Mouse (Mus musculus) kidney, postnatal 10 days (tissue): ENCODE measurements around the gene Wdr17.
A peak's percentile ranks its signal among the peaks of the same experiment; 100 is the strongest.
"Not testable (repeated sequence)": the region's sequence is repeated elsewhere in the genome, so short reads cannot be mapped to it uniquely, and the experiment has no call there.

Experiments
- DNase-seq: peaks from one replicate; pipeline ENCODE4 v3.0.0; 2021; ENCODE audit warnings: mixed read lengths

Wdr17 gene

DNA sequence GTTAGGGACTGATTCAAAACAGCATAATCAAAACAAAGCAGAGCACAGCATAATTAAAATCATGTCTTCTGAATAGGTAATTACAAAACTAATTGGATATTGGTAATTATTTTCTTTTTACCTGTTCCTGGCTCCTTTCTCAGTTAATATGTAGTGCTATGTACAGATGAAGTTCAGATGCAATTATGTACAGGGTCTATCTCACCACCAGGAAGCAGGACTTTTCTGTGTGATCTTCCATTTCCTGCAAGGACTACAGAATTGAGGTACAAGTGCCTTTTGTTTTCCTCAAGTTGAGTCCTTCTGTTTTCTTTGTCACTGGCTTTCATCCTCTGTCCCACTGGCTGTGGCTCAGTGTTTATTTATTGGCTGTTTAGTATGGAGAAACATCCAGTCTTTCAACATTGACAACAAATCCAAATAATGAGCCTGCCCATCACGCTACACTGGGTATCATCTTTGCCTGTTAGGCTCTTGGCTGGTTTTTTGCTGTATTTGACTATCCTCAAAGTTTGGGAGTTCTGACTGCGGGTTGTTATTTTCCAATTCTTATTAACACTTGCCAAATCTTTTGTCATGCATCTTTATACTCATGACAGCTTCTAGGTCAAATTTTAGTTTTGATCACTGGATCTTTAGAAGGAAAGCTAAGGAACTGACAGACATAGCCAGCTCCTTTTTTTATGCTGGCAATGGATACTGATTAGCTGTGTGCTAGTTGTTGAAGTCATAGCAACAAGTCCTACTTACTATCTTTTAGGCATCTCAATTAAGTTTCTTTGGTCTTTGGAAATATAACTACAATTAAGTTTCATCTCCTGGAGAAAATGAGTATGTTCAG lies 94.9 kb downstream of the Wdr17 start:
- no peak for DNase-seq

DNA sequence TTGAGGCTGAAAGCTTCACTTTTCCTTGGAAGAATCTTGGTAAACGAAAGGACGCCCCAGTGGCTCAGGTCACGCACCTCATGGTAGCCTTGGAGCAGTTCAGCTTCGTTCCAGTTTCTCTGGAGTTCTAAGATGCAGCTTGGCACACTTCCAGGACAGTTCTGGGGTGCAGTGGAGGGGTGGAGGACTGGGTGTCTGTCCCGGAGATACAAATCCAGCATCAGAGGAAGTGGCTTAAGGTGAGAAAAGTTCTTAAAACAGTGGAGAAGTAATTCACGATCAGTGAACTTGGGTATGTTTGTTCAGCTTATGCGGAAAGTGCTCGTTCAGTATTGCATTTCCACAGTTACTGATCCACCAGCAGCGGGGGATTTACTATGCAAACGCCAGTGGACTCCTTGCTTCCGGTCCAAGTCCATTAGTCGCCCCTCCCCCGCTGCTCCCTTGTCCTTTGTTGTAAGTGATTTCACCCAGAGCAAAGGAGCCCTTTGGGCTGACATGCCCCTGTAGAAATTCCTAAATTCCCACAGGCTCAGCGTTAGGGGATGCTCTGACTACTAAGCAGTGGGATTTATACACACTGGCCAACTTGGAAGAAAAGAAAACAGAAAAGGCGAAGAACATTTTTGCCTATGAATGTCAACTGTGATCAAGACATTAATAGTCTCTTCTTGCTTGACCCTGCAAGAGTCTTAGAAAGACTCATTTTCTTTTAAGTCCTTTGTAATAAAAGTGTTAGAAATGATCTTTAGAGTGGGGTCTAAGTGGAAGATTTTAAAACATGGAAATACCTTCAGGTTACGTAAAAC lies 106.6 kb downstream of the Wdr17 start:
- DNase-seq, result peak; percentile 88

DNA sequence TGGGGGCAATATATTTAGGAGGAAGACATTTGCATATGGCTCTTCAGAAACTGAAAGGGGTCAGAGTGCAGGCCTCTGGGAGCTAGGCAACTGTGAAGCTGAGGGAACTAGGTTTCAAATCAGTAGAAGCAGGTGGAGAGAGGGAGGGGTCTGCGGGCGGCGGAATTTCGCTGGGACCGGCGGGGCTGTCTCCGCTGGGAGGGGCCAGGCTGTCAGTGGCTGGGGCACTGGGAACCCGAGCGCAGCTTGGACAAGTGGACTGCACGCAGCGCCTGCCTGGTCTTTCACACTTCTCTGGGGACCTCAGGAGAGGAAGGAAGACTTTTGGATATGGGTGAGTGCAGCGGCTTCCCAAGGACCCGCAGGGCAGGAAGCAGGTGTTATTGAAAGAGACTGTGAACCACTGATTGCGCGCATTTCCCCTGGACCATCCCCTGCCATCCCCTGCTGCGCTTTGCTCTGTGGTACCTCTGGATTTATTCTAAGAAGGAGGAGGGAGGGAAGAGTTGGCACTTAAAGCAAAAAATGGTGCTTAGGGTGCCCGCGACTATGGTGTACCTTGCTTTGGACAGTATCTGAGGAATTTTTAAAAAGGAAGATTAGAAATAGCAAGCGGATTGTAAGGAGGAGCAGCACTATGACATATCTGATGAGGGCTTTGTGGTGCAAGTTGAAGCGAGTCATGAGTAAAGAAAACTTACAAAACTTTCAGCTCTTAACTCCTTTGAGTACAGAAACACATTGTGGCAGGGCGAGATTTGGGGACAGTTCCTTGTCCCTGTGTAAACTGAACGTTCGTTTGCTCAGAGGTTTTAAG lies 107.5 kb downstream of the Wdr17 start:
- DNase-seq, result peak; percentile 71

DNA sequence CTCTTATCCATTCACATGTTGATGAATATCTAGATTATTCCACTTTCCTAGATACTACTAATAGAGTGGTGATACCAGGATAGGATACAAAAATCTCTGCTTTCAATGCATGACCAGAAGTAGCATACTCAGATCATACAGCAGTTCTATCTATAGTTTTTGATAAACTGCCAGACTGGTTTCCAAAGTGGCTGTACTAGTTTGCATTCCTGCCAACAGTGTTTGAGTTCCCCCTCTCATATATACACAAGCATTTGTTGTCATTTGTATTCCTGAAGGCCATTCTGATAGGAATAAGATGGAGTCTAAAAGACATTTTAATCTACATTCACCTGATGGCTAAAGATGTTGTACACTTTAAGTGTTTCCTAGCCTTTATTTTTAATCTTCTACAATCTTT lies 110.0 kb downstream of the Wdr17 start:
- no peak for DNase-seq

DNA sequence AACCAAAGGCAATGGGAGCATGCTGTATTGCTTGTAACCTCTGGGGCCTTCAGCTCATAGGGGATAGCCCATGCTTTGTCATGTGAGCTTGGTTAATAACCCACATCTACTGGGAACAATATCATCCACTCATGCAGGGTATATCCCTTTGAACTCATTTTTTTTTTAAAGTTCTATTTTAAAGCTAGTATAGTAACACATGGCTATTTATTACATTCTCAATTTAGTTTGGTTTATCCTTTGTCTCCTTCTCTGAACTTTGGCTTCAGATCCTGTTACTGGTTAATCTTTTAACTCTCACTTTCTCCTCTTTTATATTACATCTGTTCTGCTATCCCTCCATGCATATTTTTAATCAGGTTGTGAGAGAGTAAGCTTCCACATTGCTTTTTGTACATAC lies 110.7 kb downstream of the Wdr17 start:
- DNase-seq, result no peak

DNA sequence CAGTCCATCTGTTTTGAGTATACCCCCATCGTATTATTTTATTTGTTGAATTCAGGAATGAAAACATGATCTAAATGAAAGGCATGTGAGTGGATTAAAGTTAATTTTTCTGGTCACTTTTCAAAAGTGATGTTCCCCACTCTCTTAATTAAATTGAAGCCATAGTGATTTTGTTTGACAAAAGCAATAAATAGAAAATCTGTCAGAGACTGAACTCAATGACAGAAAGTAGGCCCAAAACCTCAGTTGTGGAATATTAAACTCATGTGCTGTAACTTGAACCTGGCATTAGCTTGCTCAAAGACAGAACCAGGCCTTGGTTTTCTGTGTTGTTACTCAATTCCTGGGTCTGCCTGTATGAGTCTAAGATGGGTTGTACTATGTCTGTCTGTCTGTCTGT lies 129.3 kb downstream of the Wdr17 start:
- no peak for DNase-seq

DNA sequence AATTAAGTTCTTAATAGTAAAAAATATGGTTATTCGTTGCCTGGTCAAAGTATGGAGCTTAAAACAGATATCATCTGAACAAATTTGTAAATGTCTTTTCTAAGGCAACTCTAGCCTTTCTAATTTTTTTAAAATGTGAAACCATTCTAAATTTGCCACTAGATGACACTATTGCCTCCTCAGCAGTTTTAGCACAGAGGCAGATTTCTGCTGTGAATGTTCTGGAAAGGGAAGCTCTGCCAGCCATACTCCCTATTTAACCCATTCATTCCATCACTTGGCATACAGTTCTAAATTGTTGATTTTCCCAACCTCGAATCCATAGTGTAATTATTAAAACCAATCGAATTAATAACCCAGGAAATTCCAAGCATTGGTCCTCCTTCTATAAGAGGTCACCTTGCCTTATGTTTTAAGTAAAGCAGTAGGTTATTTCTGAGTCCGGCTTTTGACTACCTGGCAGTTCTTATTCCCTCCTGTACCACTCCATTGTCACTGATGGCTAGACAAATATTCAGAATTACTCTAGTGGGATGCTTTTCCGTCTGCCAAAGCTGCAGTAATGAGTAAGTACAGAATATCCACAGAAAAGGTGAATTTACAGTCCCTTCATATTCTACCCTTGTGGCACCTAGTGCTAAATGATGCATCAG lies 150.2 kb downstream of the Wdr17 start:
- DNase-seq, result no peak

DNA sequence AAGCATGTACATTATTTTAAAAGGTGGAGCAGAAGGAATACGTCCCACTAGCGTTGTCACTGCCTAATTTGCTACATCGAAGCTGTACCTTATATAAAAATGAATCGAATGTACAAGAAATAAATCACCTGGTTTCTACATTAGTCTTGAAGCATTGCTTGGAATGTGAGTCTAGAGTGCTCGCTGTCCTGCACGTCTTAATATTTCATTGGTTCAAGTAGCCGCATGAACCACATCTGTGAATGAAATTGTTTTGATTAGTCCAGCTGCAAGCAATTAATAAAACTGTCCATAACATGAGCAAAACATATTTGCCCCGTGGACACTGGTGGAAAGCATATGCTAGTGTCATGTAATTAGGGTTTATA lies 162.3 kb downstream of the Wdr17 start:
- no peak for DNase-seq

DNA sequence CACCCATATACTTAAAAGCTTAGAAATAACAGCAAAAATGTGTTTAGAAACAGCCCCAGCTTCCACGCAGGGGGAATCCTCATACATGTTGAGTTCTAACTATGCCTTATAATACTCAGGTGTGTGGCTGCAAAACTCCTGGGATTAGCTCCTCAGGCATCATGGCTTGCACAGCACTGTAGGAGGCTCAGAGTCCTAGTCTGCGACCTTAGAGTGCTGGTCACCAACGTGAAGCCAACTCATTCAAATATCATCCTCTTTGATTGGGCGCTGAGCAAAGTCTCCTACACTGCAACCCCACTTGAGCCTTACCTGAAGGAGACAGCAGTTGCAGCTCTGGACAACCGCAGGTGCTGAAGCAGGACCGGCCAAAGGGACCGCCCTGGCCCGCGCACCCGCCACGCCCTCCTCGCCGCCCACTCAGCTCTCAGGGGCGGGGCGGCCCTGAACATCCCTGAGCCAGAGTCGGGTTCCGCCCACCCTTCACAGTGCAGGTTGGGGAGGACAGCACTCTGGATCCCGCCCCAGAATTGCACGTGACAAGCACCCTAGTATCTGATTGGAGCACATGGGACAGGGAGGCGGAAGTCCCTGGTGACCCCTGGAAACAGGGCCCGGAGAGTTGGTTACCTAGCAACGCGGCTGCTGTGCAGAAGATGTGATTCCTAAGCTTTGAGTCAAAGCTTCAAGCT lies 162.9 kb downstream of the Wdr17 start:
- DNase-seq, result peak; percentile 89

DNA sequence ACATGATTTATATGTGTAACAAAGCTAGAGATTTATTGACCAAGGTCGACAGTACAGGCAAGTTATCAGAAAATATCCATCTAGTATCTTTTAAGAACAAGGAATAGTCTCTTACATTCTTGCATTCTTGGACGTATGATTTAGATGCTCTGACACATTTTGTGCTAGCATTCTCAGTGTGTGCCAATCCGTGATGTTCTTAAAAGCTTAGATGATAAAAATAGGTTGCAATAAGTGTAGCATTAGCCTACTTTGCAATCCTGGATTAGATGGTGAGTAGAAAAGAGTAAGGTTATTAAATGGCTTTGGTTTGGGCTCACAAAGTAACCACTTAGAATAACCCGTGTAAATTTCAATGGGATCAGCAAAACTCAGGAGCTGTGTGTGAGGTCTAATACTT lies 168.5 kb downstream of the Wdr17 start:
- no peak for DNase-seq

DNA sequence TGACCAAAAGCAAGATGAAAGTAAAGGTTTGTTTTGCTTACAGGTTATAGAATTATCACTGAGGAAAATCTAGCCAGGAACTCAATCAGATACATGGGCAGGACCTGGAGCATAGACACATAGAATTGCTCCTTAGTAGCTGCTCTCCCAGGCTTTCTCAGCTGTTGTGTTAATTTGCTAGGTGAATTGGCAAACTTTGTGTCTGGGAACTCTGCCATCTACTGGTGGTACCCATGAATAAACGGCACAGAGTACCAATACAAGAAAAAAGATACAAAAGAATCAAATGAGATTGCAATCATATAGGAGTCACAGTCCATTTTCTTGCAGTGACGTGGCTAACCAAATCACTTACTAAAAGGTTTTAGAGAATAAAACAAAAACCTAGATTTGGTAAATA lies 181.2 kb downstream of the Wdr17 start:
- DNase-seq, result peak; percentile 7

DNA sequence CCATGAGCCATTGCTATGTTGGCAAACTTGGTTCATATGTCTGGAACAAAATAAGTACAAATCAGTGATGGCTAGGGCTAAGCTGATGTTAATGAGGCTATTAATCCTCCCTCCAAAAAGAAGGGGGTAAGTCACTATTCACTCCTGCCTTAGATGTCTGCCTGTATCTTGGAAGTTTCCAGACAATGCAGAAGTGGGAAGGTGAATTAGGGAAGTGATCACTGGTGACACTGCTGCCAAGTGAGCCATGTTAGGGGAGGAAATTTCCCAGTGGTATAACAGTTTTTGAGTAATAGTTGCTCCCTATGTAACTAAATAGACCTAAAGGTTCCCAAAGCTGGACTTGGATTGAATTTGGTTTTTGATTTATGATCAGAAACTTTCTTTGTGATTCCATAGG lies 215.2 kb downstream of the Wdr17 start:
- no peak for DNase-seq

DNA sequence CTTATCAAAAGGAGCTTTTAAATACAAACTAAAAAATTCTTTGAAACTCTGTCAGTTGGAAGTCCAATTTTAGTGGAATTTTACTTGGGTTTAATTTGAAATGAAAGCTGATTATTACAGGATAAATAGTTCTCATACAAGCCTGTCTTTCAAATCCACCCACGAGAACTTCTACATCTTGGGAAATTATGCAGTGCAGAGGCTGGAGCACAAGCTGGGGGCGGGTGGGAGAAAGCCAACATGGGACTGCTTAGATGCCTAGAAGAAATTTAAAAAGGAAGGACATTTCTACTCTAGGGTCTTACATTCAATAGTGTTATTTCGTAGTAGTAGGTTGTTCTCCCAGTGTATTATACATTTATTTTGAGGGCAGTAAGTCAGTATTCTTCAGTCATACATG lies 219.2 kb downstream of the Wdr17 start:
- no peak for DNase-seq

DNA sequence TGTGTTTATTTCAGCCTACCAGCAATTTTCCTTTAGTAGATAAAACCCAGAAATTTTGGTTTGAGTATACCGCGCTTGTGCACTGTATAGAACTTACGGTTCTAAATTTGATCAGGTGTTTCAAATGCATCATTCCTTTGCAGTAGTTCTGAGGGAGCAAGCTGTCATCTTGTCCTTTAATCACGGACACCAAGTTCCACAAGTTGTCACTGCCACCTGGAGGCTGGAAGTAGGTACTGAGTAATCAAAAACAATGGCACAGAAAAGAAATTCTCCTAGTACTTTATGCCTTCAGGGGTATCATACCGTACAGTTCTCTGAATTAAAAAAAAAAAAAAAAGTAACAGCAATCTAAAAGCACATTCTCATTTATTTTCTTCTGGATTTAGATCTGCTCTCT lies 226.3 kb downstream of the Wdr17 start:
- DNase-seq, result peak; percentile 68

DNA sequence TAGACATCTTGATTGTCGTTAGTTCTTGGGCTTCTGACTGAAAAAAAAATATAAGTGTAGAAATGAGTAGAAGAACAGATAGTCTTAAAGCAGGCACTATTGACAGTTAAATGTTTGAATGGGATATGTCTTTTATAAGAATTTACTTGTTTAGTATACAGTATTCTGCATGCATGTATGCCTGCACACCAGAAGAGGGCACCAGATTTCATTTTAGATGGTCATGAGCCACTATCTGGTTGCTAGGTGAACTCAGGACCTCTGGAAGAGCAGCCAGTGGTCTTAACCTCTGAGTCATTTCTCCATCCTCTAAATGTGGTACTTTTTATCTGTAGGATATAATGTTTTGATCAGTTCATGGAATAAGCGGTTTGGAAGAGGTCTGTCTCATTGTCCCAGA lies 227.3 kb downstream of the Wdr17 start:
- DNase-seq, result no peak

DNA sequence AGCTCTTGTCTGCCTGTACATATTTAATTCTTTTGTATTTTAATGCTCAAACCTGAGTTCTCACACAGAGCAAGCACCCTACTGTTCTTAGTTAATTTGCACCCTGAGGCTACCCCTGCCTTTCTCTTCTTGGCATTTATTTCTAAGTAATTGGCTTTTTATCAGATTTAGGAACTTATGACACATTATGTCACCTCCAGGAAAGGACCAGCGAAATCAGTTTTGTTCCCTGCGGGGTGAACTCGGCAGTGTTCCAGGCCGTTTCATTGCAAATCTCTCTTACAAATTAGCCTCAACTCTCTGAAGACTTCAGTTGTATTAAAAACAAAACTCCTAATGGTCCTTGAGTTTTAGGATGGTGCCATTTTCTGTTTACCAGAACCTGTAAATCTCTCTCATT lies 248.3 kb downstream of the Wdr17 start:
- peak; percentile 5 for DNase-seq

DNA sequence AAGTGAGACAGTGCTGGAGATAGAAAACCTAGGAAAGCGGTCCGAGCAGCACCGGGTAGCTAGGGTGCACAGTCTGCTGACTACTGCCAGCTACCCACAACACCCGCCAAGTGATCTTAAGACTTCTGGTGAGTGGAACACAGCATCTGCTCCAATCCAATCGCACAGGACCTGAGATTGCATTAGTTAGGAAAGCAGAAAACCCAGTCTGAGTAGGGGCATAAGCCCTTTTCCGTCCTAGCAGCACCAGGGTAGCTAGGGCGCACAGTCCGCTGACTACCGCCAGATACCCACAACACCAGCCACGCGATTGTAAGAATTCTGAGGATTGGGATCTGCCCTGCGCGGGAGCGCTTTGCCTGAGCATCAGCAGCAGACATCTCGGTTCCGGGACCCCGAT lies 270.3 kb downstream of the Wdr17 start:
- DNase-seq, result not testable (repeated sequence)

DNA sequence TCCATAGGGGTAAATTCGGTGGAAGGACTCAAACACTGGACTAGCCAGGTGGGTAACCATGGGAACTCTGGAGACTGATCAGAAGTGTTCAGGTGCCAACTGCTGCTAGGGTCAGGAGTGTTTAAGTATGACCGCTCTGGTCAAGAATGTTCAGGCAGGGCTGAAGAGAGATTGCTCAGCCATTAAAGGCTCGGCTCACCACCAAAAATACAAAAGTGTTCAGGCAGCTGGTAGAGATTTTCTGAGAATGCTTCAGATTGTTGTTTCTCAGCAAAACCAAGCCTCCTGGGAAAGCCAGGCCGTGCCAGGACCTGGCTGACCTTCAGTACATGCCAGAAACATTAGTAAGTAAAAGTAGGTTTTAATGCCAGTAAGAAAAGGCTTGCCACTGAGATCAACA lies 276.7 kb downstream of the Wdr17 start:
- peak; percentile 6 for DNase-seq

DNA sequence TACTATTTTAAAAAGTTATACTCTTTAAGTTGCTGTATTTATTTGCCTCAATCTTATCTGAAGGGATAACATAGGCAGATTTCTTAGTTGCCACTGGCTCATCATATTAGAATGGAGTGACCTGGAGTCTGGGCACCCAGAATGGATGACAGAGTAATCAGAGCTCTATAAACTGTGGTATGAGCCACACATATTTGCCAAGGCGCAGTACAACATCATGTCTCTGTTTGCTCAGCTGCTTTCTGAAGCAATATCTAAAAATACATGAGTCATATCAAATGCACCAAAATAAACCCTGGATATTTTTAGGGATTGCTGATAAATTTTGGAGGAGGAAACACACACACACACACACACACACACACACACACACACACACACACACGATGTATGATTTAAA lies 277.6 kb downstream of the Wdr17 start:
- no peak for DNase-seq

DNA sequence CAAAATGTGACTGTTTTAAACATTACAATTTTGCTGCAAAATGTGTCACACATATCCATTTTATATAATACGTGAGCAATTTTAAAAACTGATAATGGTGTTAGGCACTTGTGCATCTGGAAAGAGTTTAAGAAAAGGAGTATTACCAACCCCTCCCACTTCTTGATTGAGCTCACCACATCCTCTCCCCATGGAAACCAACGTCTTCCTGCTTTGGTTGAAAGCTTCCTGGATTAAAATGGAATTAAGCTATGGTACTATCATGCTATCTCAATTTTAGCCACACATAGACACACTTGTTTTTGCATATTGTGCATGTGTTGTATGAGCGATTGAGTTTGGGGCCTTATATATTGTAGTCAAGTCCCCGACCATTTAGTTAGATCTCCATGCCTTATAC lies 283.5 kb downstream of the Wdr17 start:
- DNase-seq, result no peak

DNA sequence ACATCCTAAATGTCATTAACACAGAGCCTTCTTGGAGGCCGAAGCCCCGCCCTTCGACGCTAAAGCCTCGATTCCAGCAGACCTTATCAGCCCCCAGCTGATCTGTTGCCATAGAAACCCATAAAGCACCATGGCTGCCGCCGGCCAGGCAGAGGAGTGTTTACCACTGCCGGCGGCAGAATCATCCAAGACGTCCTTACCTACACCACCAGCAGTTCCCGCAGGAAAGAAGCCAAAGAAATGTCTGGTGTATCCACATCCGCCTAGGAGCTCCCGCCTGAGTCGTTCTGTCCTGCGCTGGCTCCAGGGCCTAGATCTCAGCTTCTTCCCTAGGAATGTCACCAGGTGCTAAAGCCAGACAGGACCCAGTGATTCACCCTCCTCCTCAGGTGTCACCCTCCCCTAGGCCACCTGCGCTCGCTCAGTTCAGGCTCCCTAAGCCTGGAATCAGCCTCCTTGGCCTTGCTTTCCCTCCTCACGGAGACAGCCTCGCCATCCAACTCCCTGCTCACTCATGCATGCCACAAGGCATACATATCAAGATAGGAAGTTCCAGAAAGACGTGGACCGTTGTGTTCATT lies 286.2 kb downstream of the Wdr17 start, which contains the start of gene Spata4:
Spata4 (plus strand) TSS at position 111 of the 581 bp plus-strand sequence.
- peak; percentile 24 for DNase-seq

DNA sequence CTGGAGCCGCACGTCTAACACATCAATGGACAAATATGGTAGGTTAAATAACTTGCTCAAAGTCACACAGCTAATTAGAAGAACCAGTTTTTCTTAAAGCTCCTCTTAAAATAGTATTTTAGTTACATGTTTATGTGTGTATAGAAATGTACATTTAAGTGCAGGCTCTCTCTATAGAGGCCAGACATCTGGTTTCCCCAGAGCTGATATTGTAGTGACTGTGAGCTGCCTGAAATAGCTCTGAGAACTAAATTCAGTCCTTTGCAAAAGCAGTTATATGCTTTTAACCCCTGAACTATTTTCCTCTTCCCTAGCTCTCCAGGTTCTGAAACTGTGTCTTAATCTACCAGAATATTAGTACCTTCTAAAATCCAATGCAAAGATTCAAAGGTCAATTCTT lies 289.6 kb downstream of the Wdr17 start:
- DNase-seq, result no peak
